Mouse (Mus musculus) olfactory bulb, adult 2 months (tissue): ENCODE measurements around the gene Evx1.

Experiments used
- CTCF ChIP-seq: fragments of 200-500 bp; IDR thresholded peaks from 2 replicates; pipeline ENCODE4 v1.5.1; 2012; ENCODE audit warnings: low read depth, mild to moderate bottlenecking, low read length, moderate library complexity; ENCODE audit not compliant: insufficient read depth
- POLR2A ChIP-seq: fragments of 200-500 bp; IDR thresholded peaks from 2 replicates; pipeline ENCODE4 v1.6.1; 2012; ENCODE audit warnings: mild to moderate bottlenecking, low read depth, low read length, moderate library complexity; ENCODE audit not compliant: insufficient read depth

DNA sequence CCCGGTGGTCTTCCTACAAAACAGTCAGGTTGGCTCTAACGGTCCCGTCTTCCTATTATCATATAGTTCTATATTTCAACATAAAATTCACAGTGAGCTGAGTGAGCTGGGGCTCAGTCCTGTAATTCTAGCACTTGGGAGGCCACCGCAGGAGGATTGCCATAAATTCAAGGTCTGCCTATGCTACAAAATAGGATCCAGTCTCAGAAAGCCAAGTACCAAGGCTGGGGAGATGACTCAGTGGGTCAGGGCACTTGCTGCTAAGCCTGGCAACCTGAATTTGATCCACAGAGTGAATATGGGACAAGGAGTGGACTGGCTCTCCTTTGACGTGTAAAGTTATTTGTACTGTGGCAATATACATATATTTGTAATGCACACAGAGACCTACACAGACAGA, 29.4 kb upstream of the Evx1 start:
- TF ChIP-seq CTCF: no peak
- no peak for TF ChIP-seq POLR2A
